18 mouse cellular contexts compared by ENCODE assay signal in the genomic region with DNA sequence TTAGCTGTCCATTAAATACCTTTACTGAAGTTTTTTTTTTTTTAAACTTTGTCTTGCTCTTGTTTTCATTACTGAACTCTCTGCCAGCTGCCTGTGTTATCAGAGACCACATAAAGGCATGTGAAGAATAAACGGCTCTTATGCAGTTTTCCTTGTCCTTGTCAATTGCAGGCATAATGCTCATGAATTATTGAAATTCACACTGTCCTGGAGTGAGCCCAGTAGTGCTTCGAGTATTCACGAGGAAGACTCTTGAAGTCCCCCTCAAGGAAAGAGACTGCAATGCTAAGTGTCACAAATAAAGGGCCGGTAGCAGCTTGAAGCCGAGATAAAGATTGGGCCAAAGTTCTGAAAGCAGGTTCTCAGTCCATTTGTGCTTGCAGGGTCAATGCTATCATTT.
"Had no signal": no experiment of that assay in that cellular context is flagged by ENCODE, and none has a peak within 500 bp of the region (broad histone marks: within the 10 kb centered on the region; RNA-seq: fewer than 3 reads in every experiment).

No protein-coding gene starts in this region.

- DNase-seq: kidney, adult 11 months; kidney, adult 8-10 months; kidney, postnatal 10 days; kidney, postnatal 36 days; layer of hippocampus, postnatal 36 days; liver, embryonic 13.5 days; right cerebral cortex, postnatal 25 days; spleen, adult 18-20 months; thymus, postnatal 25 days had no signal

- H3K4me2 ChIP-seq: intestine, embryonic 15.5 days; kidney, embryonic 15.5 days; liver, embryonic 13.5 days; lung, embryonic 15.5 days; midbrain, embryonic 11.5 days; neural tube, embryonic 13.5 days; stomach, embryonic 15.5 days had no signal

- H3K9ac ChIP-seq: intestine, embryonic 15.5 days; kidney, embryonic 15.5 days; liver, embryonic 13.5 days; lung, embryonic 15.5 days; neural tube, embryonic 13.5 days; stomach, embryonic 15.5 days had no signal

- H3K4me3 ChIP-seq: intestine, embryonic 15.5 days; kidney, embryonic 15.5 days; left cerebral cortex, adult 2 months; liver, embryonic 13.5 days; lung, embryonic 15.5 days; megakaryocyte, embryonic 14.5 days; myocyte; neural tube, embryonic 13.5 days; stomach, embryonic 15.5 days had no signal

- H3K9me3 ChIP-seq: intestine, embryonic 15.5 days; kidney, embryonic 15.5 days; lung, embryonic 15.5 days; neural tube, embryonic 13.5 days; stomach, embryonic 15.5 days had no signal

- H3K27ac ChIP-seq: intestine, embryonic 15.5 days; kidney, embryonic 15.5 days; left cerebral cortex, adult 2 months; liver, embryonic 13.5 days; lung, embryonic 15.5 days; neural tube, embryonic 13.5 days; stomach, embryonic 15.5 days had no signal

- H3K4me1 ChIP-seq: intestine, embryonic 15.5 days; kidney, embryonic 15.5 days; liver, embryonic 13.5 days; lung, embryonic 15.5 days; megakaryocyte, embryonic 14.5 days; neural tube, embryonic 13.5 days; stomach, embryonic 15.5 days had no signal

- H3K36me3 ChIP-seq: intestine, embryonic 15.5 days; kidney, embryonic 15.5 days; liver, embryonic 13.5 days; lung, embryonic 15.5 days; neural tube, embryonic 13.5 days; stomach, embryonic 15.5 days had no signal

- H3K27me3 ChIP-seq: intestine, embryonic 15.5 days; kidney, embryonic 15.5 days; liver, embryonic 13.5 days; lung, embryonic 15.5 days; megakaryocyte, embryonic 14.5 days; neural tube, embryonic 13.5 days; stomach, embryonic 15.5 days had no signal

- ATAC-seq: intestine, embryonic 15.5 days had no signal
